Mouse (Mus musculus) NIH3T3 (cell line): Measurements from ENCODE around the gene Actb.

Experiments used
- DNase-seq: peaks from one replicate; pipeline ENCODE4 v3.0.0-alpha.2; 2012; ENCODE audit warnings: low read depth

Gene Actb

GRCm38 (mm10) chr5:142906532-142907047 lies at the start of gene Actb:
Gene Actb, minus strand, starts transcription at chr5:142906754.
- DNase-seq: peak; percentile 98

GRCm38 (mm10) chr5:142953641-142954040 lies 47.1 kb upstream of the Actb start:
- no peak for DNase-seq

- DNase-seq: no peak
Observed at GRCm38 (mm10) chr5:142950405-142950804, 43.9 kb upstream of the Actb start.

- no peak for DNase-seq
Observed at GRCm38 (mm10) chr5:142949580-142949979, 43.0 kb upstream of the Actb start.

- no peak for DNase-seq
Observed at GRCm38 (mm10) chr5:142947460-142947859, 40.9 kb upstream of the Actb start.

GRCm38 (mm10) chr5:142944979-142945682 lies 38.6 kb upstream of the Actb start:
- no peak for DNase-seq

GRCm38 (mm10) chr5:142940393-142940792 lies 33.8 kb upstream of the Actb start:
- peak; percentile 47 for DNase-seq

GRCm38 (mm10) chr5:142937956-142938727 lies 31.6 kb upstream of the Actb start:
- DNase-seq: peak; percentile 70

GRCm38 (mm10) chr5:142936336-142936719 lies 29.8 kb upstream of the Actb start:
- DNase-seq: peak; percentile 89

- DNase-seq: peak; percentile 88
Observed at GRCm38 (mm10) chr5:142935642-142936335, 29.2 kb upstream of the Actb start.

- no peak for DNase-seq
Observed at GRCm38 (mm10) chr5:142932731-142933130, 26.2 kb upstream of the Actb start.

- DNase-seq: peak; percentile 94
Observed at GRCm38 (mm10) chr5:142932084-142932685, 25.6 kb upstream of the Actb start.

- DNase-seq: no peak
Observed at GRCm38 (mm10) chr5:142931241-142931745, 24.7 kb upstream of the Actb start.

GRCm38 (mm10) chr5:142929400-142929752 lies 22.8 kb upstream of the Actb start:
- peak; percentile 84 for DNase-seq

- DNase-seq: peak; percentile 95
Observed at GRCm38 (mm10) chr5:142928749-142929399, 22.3 kb upstream of the Actb start.

GRCm38 (mm10) chr5:142927341-142927930 lies 20.9 kb upstream of the Actb start:
- no peak for DNase-seq

- no peak for DNase-seq
Observed at GRCm38 (mm10) chr5:142926940-142927228, 20.3 kb upstream of the Actb start.

GRCm38 (mm10) chr5:142926204-142926939 lies 19.8 kb upstream of the Actb start:
- peak; percentile 78 for DNase-seq

- no peak for DNase-seq
Observed at GRCm38 (mm10) chr5:142924336-142924959, 17.9 kb upstream of the Actb start.

GRCm38 (mm10) chr5:142923781-142924180 lies 17.2 kb upstream of the Actb start:
- no peak for DNase-seq
